Mouse (Mus musculus) A20 (cell line): ENCODE results near the gene Cped1.
A peak's percentile ranks its signal among the peaks of the same experiment; 100 is the strongest.

Source experiments
- DNase-seq: peaks from one replicate; pipeline ENCODE4 v3.0.0-alpha.2; 2011; ENCODE audit warnings: low read depth, low spot score

Cped1 gene

GRCm38 (mm10) chr6:22026358-22026673 lies 40.6 kb downstream of the Cped1 start:
- no peak for DNase-seq

GRCm38 (mm10) chr6:22026761-22027594 lies 41.3 kb downstream of the Cped1 start:
- DNase-seq: no peak

- no peak for DNase-seq
Measured at GRCm38 (mm10) chr6:22027854-22028253, 42.1 kb downstream of the Cped1 start.

GRCm38 (mm10) chr6:22030381-22030780 lies 44.7 kb downstream of the Cped1 start:
- DNase-seq: no peak

GRCm38 (mm10) chr6:22033188-22033587 lies 47.5 kb downstream of the Cped1 start:
- DNase-seq: no peak

- no peak for DNase-seq
Measured at GRCm38 (mm10) chr6:22035408-22035807, 49.7 kb downstream of the Cped1 start.

GRCm38 (mm10) chr6:22035895-22036294 lies 50.2 kb downstream of the Cped1 start:
- DNase-seq: no peak

- no peak for DNase-seq
Measured at GRCm38 (mm10) chr6:22036396-22036795, 50.7 kb downstream of the Cped1 start.

GRCm38 (mm10) chr6:22036911-22037310 lies 51.2 kb downstream of the Cped1 start:
- no peak for DNase-seq

- DNase-seq: no peak
Measured at GRCm38 (mm10) chr6:22037441-22038050, 51.8 kb downstream of the Cped1 start.

- peak; percentile 38 for DNase-seq
Measured at GRCm38 (mm10) chr6:22039666-22040065, 54.0 kb downstream of the Cped1 start.

GRCm38 (mm10) chr6:22044880-22045605 lies 59.3 kb downstream of the Cped1 start:
- no peak for DNase-seq

GRCm38 (mm10) chr6:22047101-22047500 lies 61.4 kb downstream of the Cped1 start:
- no peak for DNase-seq

GRCm38 (mm10) chr6:22049093-22049492 lies 63.4 kb downstream of the Cped1 start:
- DNase-seq: no peak

GRCm38 (mm10) chr6:22051526-22051925 lies 65.8 kb downstream of the Cped1 start:
- no peak for DNase-seq

GRCm38 (mm10) chr6:22053014-22053413 lies 67.3 kb downstream of the Cped1 start:
- DNase-seq: no peak

GRCm38 (mm10) chr6:22064341-22064740 lies 78.6 kb downstream of the Cped1 start:
- DNase-seq: no peak

GRCm38 (mm10) chr6:22070603-22071322 lies 85.0 kb downstream of the Cped1 start:
- DNase-seq: no peak

- peak; percentile 66 for DNase-seq
Measured at GRCm38 (mm10) chr6:22071323-22071840, 85.7 kb downstream of the Cped1 start.

- no peak for DNase-seq
Measured at GRCm38 (mm10) chr6:22072737-22073136, 87.0 kb downstream of the Cped1 start.

- DNase-seq: no peak
Measured at GRCm38 (mm10) chr6:22074232-22075083, 88.7 kb downstream of the Cped1 start.
